Mouse (Mus musculus) forebrain, embryonic 15.5 days (tissue): ENCODE results near the gene Cd52. TPM values are rescaled to one million over a fixed set of nuclear protein-coding genes. Genes with fewer than 3 reads are reported as not detected.

ENCODE experiments used
- ATAC-seq: fragments of 200-750 bp; cut with Nextera tagmentation; replicated peaks from 2 replicates; pipeline ENCODE4 v1.8.0; 2017; ENCODE audit warnings: mild to moderate bottlenecking, moderate TSS enrichment, moderate library complexity
- H3K27ac ChIP-seq: fragments of 300-500 bp; sonication (generic); replicated peaks from 2 replicates; pipeline ENCODE4 v1.5.1; 2015; ENCODE audit warnings: mild to moderate bottlenecking, inconsistent platforms
- H3K27me3 ChIP-seq: fragments of 300-500 bp; sonication (generic); 2 replicates; pipeline ENCODE4 v1.6.1; 2015; ENCODE audit warnings: inconsistent platforms
- H3K36me3 ChIP-seq: fragments of 300-500 bp; sonication (generic); 2 replicates; pipeline ENCODE4 v1.6.1; 2015; ENCODE audit warnings: mild to moderate bottlenecking, inconsistent platforms
- H3K4me1 ChIP-seq: fragments of 300-500 bp; sonication (generic); 2 replicates; pipeline ENCODE4 v1.6.1; 2015; ENCODE audit warnings: inconsistent platforms
- H3K4me2 ChIP-seq: fragments of 300-500 bp; sonication (generic); replicated peaks from 2 replicates; pipeline ENCODE4 v1.6.1; 2015; ENCODE audit warnings: mild to moderate bottlenecking, inconsistent platforms
- H3K4me3 ChIP-seq: fragments of 300-500 bp; sonication (generic); 2 replicates; pipeline ENCODE4 v1.5.1; 2015; ENCODE audit warnings: mild to moderate bottlenecking, inconsistent platforms
- H3K9ac ChIP-seq: fragments of 300-500 bp; sonication (generic); replicated peaks from 2 replicates; pipeline ENCODE4 v1.6.1; 2015; ENCODE audit warnings: mild to moderate bottlenecking, inconsistent platforms
- H3K9me3 ChIP-seq: fragments of 300-500 bp; sonication (generic); 2 replicates; pipeline ENCODE4 v1.6.1; 2016; ENCODE audit warnings: inconsistent platforms
- WGBS: fragments of 180-500 bp; shearing (Covaris S2); methylation state at CpG from one replicate; pipeline ENCODE4 v1.1.7; 2015; ENCODE audit warnings: mixed read lengths; 5-methylcytosine and 5-hydroxymethylcytosine counted together
- polyA plus RNA-seq: library from polyadenylated mRNA; unstranded; fragments of >200 nt; fragmentation: Nextera tagmentation; extraction: Ambion mirVana; gene quantifications from 2 replicates; pipeline ENCODE4 v1.2.1, GENCODE M21; 2015

The Cd52 gene
- polyA plus RNA-seq, 1 experiment from 2014 or later, result 1.5 TPM

DNA sequence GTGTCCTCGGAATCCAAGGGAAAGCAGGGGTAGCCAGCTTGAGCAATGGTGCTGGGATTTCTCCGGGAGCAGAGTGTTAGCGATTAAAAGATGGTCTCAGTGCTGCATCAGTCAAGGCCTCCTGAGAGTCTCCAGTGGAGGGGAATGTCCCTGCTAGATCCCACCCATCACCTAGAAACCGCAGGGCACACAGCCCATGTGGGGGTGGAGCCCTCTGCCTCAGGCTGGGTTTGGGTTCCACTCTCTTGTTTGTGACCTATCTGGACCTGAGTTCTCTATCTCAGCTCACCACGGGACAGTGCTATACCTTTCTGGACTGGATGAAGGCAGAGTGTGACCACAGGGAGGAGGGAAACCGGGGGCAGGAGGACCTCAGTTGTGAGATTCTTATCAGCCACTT, 36.0 kb downstream of the Cd52 start:
- no peak overlapping the region for H3K4me3 ChIP-seq
- WGBS, result 89% methylated on average over 6 of the region's 6 CpGs
- no peaks in the 10 kb centered on the region for H3K9me3 ChIP-seq
- no peaks in the 10 kb centered on the region for H3K27me3 ChIP-seq
- H3K9ac ChIP-seq, result no peak overlapping the region
- no peaks in the 10 kb centered on the region for H3K4me1 ChIP-seq
- H3K4me2 ChIP-seq, result no peak overlapping the region
- no peaks in the 10 kb centered on the region for H3K36me3 ChIP-seq
- no peak overlapping the region for H3K27ac ChIP-seq
- no peak for ATAC-seq

DNA sequence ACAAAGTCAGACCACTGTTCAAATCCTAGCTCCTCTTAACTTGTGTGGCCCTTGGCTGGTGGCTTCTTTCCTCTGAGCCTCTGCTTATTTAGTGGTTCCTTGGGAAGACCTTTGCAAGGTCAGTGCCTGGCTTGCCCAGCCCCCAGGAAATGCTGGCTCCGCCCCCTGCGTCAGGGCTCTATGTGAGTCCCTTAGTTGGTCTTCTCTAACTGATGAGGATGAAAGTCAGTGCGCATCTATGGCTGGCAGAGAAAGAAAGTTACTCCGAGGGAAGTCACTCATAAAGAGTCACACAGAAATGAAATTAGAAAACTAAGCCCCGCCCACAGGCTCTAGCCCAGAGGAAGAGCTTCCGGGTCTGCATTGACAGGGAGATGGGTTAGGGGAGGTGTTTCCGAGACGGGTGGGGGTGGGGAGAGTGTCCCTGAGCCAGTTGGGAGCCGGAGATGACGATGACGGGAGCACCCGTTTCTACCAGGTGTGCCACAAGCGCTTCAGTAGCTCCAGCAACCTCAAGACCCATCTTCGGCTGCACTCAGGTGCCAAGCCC, 36.6 kb downstream of the Cd52 start:
- Histone ChIP-seq H3K27me3 (no peaks in the 10 kb centered on the region), H3K4me3 (no peak overlapping the region), H3K4me1 (no peaks in the 10 kb centered on the region), H3K9ac (no peak overlapping the region), H3K36me3 (no peaks in the 10 kb centered on the region), H3K4me2 (no peak overlapping the region), H3K27ac (no peak overlapping the region), H3K9me3 (no peaks in the 10 kb centered on the region)
- no peak for ATAC-seq
- 31% methylated on average over 14 of the region's 14 CpGs for WGBS

DNA sequence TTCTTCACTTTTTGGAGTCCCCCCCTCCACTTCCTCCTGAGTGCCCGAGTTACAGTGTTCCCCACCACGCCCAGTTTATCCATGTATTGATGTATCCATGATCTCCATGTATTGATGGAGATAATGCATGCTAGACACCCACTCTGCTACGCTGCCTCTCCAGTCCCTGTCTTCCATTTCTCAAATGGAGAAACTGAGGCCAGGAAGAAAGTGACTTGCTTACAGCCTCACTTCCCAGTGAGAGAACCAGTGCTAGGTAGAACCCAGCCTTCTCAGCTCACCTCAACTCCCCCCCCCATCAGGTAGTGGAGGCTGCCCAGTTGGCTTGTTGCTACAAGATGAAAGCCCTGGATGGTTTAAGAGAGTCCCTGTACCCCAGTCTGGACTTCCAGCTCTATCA, 41.3 kb downstream of the Cd52 start, which contains the start of gene Zfp683:
TSS of gene Zfp683 (plus strand) at position 301 of the 400 bp plus-strand sequence.
- Histone ChIP-seq H3K4me2 (no peak within 1 kb of the TSS), H3K9me3 (no peaks in the 10 kb centered on the region), H3K27me3 (no peaks in the 10 kb centered on the region), H3K36me3 (no peaks in the 10 kb centered on the region), H3K9ac (no peak within 1 kb of the TSS), H3K27ac (no peak within 1 kb of the TSS), H3K4me1 (peaks cover 4% of the 10 kb centered on the region), H3K4me3 (no peak within 1 kb of the TSS)
- WGBS, result 89% methylated on average over 3 of the region's 3 CpGs
- ATAC-seq, result no peak

DNA sequence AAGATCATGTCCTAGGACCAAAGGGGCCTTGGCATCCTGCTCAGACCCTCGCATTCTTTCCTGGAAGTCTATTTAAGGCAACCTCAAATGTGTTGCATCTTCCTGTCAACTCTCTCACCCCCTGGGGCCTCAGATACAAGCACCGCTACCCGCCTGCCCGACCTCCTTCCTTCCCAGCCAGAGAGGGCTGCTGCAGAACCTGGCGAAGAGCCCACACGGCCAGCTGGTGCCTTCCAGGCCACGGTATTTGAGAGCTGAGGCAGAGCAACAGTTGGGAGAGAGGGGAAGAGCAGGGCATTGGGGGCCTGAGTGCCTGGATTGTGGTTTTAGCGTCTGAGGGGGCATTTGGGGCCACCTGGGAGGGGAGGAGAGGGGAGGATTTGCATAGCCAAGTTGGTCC, 42.3 kb downstream of the Cd52 start:
- H3K9me3 ChIP-seq, result no peaks in the 10 kb centered on the region
- H3K4me3 ChIP-seq, result no peak overlapping the region
- no peak for ATAC-seq
- no peak overlapping the region for H3K27ac ChIP-seq
- no peak overlapping the region for H3K9ac ChIP-seq
- 23% methylated on average over 8 of the region's 8 CpGs for WGBS
- H3K4me2 ChIP-seq, result no peak overlapping the region
- peaks cover 4% of the 10 kb centered on the region for H3K4me1 ChIP-seq
- no peaks in the 10 kb centered on the region for H3K27me3 ChIP-seq
- no peaks in the 10 kb centered on the region for H3K36me3 ChIP-seq

DNA sequence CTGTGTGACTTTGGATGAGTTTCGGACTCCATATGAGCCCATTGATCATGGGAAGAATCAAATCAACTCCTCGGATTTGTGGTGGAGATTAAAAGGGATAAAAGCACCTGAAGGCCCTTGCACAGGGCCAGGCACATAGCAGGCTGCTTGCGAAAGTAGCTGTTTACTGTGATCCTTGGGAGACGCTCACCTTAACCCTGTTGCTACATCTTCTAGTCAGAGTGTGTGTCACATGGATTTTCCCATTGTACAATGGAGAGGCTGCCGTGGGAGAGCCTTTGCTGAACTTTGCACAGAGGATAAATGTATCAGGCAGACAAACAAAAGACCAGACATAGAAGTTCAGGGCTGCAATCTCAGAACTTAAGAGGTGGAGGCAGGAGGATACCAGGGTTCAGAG, 43.0 kb downstream of the Cd52 start:
- no peak overlapping the region for H3K4me2 ChIP-seq
- H3K36me3 ChIP-seq, result no peaks in the 10 kb centered on the region
- H3K9me3 ChIP-seq, result no peaks in the 10 kb centered on the region
- no peak overlapping the region for H3K4me3 ChIP-seq
- no peak for ATAC-seq
- H3K27ac ChIP-seq, result no peak overlapping the region
- H3K27me3 ChIP-seq, result no peaks in the 10 kb centered on the region
- WGBS, result 77% methylated on average over 5 of the region's 5 CpGs
- peaks cover 4% of the 10 kb centered on the region for H3K4me1 ChIP-seq
- no peak overlapping the region for H3K9ac ChIP-seq

DNA sequence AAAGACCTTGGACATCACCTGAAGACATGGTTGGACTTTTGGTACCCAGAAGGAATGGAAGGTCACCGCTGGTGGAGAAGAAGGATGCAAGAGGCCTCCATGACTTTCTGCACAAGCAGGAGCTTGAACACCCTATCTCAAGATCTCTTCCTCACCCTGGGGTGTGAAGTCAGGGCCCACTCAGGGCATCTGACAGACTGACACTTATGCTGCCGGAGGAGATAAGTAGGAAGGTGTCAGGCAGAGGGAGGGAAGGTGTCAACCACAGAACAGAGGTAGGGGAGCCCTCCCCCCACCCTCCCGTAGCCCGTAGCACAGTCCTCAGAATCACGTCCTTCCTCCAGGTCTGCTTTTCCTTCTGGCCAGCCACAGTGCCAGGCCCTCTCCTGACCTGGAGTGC, 47.2 kb downstream of the Cd52 start:
- Histone ChIP-seq H3K36me3 (no peaks in the 10 kb centered on the region), H3K4me2 (no peak overlapping the region), H3K27ac (no peak overlapping the region), H3K27me3 (no peaks in the 10 kb centered on the region), H3K9me3 (no peaks in the 10 kb centered on the region), H3K4me3 (no peak overlapping the region), H3K9ac (no peak overlapping the region), H3K4me1 (peaks cover 2% of the 10 kb centered on the region)
- no peak for ATAC-seq
- 82% methylated on average over 5 of the region's 5 CpGs for WGBS

DNA sequence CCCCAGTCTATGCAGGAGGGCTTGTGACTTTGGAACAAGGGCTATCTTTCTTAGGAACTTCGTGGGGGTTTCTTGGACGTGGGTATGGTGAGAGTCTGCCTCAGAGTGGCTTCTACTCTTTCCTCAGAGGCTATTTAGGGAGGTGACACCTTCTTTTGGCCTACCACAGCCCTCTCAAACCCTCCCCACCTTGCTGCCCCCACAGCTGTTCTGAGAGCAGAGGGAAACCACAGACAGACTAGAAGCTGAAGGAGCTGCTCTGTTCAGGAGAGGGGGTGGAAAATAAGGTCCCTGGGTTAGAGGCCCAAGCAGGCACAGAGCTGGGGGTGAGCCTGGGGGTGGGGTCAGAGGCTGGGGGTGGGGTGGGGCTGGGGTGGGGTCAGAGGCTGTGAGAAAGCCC, 51.8 kb downstream of the Cd52 start:
- H3K9ac ChIP-seq, result no peak overlapping the region
- H3K9me3 ChIP-seq, result no peaks in the 10 kb centered on the region
- no peak overlapping the region for H3K4me3 ChIP-seq
- no peak for ATAC-seq
- no peaks in the 10 kb centered on the region for H3K27me3 ChIP-seq
- H3K36me3 ChIP-seq, result no peaks in the 10 kb centered on the region
- no peak overlapping the region for H3K4me2 ChIP-seq
- H3K27ac ChIP-seq, result no peak overlapping the region
- 49% methylated on average over 2 of the region's 2 CpGs for WGBS
- H3K4me1 ChIP-seq, result no peaks in the 10 kb centered on the region

DNA sequence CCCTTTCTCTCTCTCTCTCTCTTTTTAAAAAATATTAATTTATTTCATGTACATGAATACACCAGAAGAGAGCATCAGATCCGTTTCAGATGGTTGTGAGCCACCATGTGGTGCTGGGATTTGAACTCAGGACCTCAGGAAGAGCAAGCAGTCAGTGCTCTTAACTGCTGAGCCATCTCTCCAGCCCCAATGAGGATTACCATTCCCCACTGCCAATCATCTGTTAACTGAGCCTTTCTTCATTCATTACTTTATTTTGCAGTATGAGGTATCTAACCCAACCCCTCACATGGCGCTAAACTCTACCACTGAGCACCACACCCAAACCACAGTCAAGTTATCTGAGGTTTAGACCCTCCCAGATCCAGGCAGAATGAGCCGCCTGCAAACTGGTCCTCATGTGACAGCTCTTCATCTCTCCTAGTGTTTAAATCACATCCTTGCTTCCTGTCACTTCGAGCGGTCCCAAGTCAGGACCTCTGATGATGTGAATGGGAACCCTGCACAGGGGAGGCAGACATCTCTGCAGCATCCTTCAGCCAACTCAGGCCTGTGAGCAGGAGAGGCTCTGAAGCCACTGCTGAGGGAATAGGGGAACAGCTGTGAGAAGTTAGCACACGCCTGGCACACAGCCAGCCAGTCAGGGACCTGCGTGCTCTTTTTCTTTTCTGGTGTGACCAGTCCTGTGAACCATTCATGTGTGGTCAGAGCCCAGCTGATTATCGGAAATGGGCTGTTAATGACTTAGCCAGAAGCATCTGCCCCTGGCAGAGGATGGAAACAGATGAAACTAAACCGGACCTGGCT, 53.4 kb downstream of the Cd52 start:
- no peaks in the 10 kb centered on the region for H3K4me1 ChIP-seq
- no peak for ATAC-seq
- H3K9ac ChIP-seq, result no peak overlapping the region
- 49% methylated on average over 9 of the region's 9 CpGs for WGBS
- H3K27me3 ChIP-seq, result no peaks in the 10 kb centered on the region
- H3K9me3 ChIP-seq, result no peaks in the 10 kb centered on the region
- H3K36me3 ChIP-seq, result no peaks in the 10 kb centered on the region
- no peak overlapping the region for H3K4me2 ChIP-seq
- no peak overlapping the region for H3K4me3 ChIP-seq
- no peak overlapping the region for H3K27ac ChIP-seq

DNA sequence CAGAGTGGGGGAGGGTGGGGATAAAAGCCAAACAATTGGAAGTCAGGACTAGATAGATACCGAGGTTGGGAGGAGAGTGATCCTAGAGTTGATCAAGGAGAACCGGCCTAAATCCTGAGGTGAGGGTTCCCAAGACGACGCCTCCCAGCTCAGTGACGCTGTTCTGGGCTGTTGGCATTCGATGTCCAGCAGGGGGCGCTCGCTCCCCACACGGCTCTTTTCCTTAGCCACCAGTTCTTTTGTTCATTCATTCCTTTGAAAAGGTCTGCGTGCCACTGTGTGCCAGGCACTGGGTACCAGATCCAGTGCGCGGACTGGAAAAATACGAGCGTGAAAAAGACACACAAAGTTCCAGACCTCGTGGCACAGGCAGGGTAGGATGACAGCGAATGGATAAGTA, 58.9 kb downstream of the Cd52 start:
- no peak overlapping the region for H3K4me3 ChIP-seq
- H3K4me1 ChIP-seq, result no peaks in the 10 kb centered on the region
- no peak overlapping the region for H3K27ac ChIP-seq
- no peaks in the 10 kb centered on the region for H3K9me3 ChIP-seq
- H3K36me3 ChIP-seq, result no peaks in the 10 kb centered on the region
- 6% methylated on average over 16 of the region's 16 CpGs for WGBS
- H3K4me2 ChIP-seq, result peak overlapping the region; percentile 29; the same call in 1 of the 2 replicates
- H3K9ac ChIP-seq, result no peak overlapping the region
- H3K27me3 ChIP-seq, result no peaks in the 10 kb centered on the region
- peak; percentile 46; the same call in 1 of the 2 replicates for ATAC-seq

Other genes starting within 250 kb of the Cd52 start
- gene Rps6ka1, start 207.3 kb downstream of the Cd52 start, polyA plus RNA-seq, result 15.6 and 16.5 TPM in 2 replicates
- 2,070 and 2,100 TPM in 2 replicates for gene Hmgn2, start 126.4 kb downstream of the Cd52 start, polyA plus RNA-seq
- gene Dhdds, start 94.2 kb downstream of the Cd52 start, polyA plus RNA-seq, result 52.8 and 56.7 TPM in 2 replicates
- gene Lin28a, start 76.2 kb downstream of the Cd52 start, polyA plus RNA-seq, result not detected in 2 replicates
- not detected in 2 replicates for gene Zfp683, start 41.2 kb downstream of the Cd52 start, polyA plus RNA-seq
- 1.0 and 1.8 TPM in 2 replicates for gene Crybg2, start 34.3 kb downstream of the Cd52 start, polyA plus RNA-seq
- 12.8 and 15.7 TPM in 2 replicates for gene Ubxn11, start 7.5 kb upstream of the Cd52 start, polyA plus RNA-seq
- 326 and 335 TPM in 2 replicates for gene Sh3bgrl3, start 33.7 kb upstream of the Cd52 start, polyA plus RNA-seq
- 19.9 and 20.5 TPM in 2 replicates for gene Cep85, start 92.0 kb upstream of the Cd52 start, polyA plus RNA-seq
- not detected in 2 replicates for gene Gm7534, start 107.9 kb upstream of the Cd52 start, polyA plus RNA-seq
- not detected in 2 replicates for gene Catsper4, start 132.3 kb upstream of the Cd52 start, polyA plus RNA-seq
- 0.08 and 0.11 TPM in 2 replicates for gene Cnksr1, start 143.3 kb upstream of the Cd52 start, polyA plus RNA-seq
- gene E130218I03Rik, start 148.6 kb upstream of the Cd52 start, polyA plus RNA-seq, result 0.49 TPM in 1 of 2 replicates, not detected in the other
- 17.0 and 17.8 TPM in 2 replicates for gene Zfp593, start 150.5 kb upstream of the Cd52 start, polyA plus RNA-seq
- not detected in 2 replicates for gene Gm30191, start 151.9 kb upstream of the Cd52 start, polyA plus RNA-seq
- gene Grrp1, start 159.0 kb upstream of the Cd52 start, polyA plus RNA-seq, result 9.9 and 12.1 TPM in 2 replicates
- 41.0 and 42.1 TPM in 2 replicates for gene Pdik1l, start 192.8 kb upstream of the Cd52 start, polyA plus RNA-seq
- 0.13 and 0.24 TPM in 2 replicates for gene Trim63, start 220.0 kb upstream of the Cd52 start, polyA plus RNA-seq
- gene Slc30a2, start 248.1 kb upstream of the Cd52 start, polyA plus RNA-seq, result 0.05 and 0.11 TPM in 2 replicates